Mouse (Mus musculus): ENCODE data around the gene Csf3. TPM values are rescaled to one million over a fixed set of nuclear protein-coding genes. Genes with fewer than 3 reads are reported as not detected.
"Not testable (repeated sequence)": the region's sequence is repeated elsewhere in the genome, so short reads cannot be mapped to it uniquely, and the experiment has no call there.

Csf3 gene
- polyA plus RNA-seq (2014; fragmentation: Nextera tagmentation; extraction: Ambion mirVana): not detected in 2 replicates

GRCm38 (mm10) chr11:98701213-98701670 lies at the start of gene Csf3:
TSS of gene Csf3 (plus strand) at chr11:98701263.
- H3K9ac ChIP-seq: no peak within 1 kb of the TSS
- H3K27me3 ChIP-seq (ENCODE audit: control insufficient read depth, insufficient read depth, low read length): no peaks in the 10 kb centered on the region
- H3K36me3 ChIP-seq (replicated peaks; ENCODE audit: control insufficient read depth, insufficient read depth): peaks cover 33% of the 10 kb centered on the region
- no peak within 1 kb of the TSS for H3K27ac ChIP-seq
- WGBS: 42% methylated on average over 10 of the region's 10 CpGs
- ATAC-seq (ENCODE audit: low FRiP score) (no peak), DNase-seq (ENCODE audit: low spot score) (no peak)
- H3K4me1 ChIP-seq (replicated peaks; ENCODE audit: control insufficient read depth, insufficient read depth, low read length): no peaks in the 10 kb centered on the region; the same call in 1 of the 2 replicates
- H3K4me3 ChIP-seq (replicated peaks; ENCODE audit: low read length): no peak within 1 kb of the TSS
- no peak within 1 kb of the TSS for H3K4me2 ChIP-seq (replicated peaks)
- H3K9me3 ChIP-seq (ENCODE audit: control insufficient read depth, low read length): no peaks in the 10 kb centered on the region

DNA sequence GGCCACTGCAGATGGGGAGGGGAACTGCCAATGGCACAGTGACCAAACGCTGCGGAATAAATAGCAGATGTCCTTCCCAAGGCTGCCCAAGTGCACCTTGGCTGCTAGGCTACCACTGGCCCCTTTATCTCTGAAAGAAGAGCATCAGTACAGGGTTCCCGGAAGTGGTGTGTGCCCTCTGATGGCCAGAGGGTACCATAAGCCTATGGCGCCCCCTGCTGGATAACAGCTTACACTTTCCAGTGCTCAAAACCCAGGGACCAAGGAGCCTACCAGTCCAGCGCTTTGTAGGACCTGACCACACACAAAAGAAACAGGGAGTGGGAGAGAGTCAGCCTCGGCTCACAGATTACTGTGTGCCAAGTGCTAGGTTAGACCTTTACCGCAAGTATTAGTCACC lies 46.0 kb upstream of the Csf3 start:
- not testable (repeated sequence) for H3K4me2 ChIP-seq (replicated peaks); H3K27ac ChIP-seq; H3K27me3 ChIP-seq (ENCODE audit: control insufficient read depth, insufficient read depth, low read length); H3K36me3 ChIP-seq (replicated peaks; ENCODE audit: control insufficient read depth, insufficient read depth); H3K4me3 ChIP-seq (replicated peaks; ENCODE audit: low read length); H3K9ac ChIP-seq; H3K9me3 ChIP-seq (ENCODE audit: control insufficient read depth, low read length); H3K4me1 ChIP-seq (replicated peaks; ENCODE audit: control insufficient read depth, insufficient read depth, low read length); ATAC-seq (ENCODE audit: low FRiP score)
- DNase-seq (ENCODE audit: low spot score): peak; percentile 38
- 18% methylated on average over 7 of the region's 7 CpGs for WGBS

GRCm38 (mm10) chr11:98660517-98660916 lies 40.5 kb upstream of the Csf3 start:
- Histone ChIP-seq H3K36me3 (replicated peaks; ENCODE audit: control insufficient read depth, insufficient read depth) (no peaks in the 10 kb centered on the region), H3K9ac (0 out of 2 replicates have a peak overlapping the region, but pooled peaks have one; percentile 17), H3K27ac (no peak overlapping the region), H3K4me3 (replicated peaks; ENCODE audit: low read length) (no peak overlapping the region), H3K9me3 (ENCODE audit: control insufficient read depth, low read length) (no peaks in the 10 kb centered on the region), H3K27me3 (ENCODE audit: control insufficient read depth, insufficient read depth, low read length) (no peaks in the 10 kb centered on the region), H3K4me2 (replicated peaks) (peak overlapping the region; percentile 34), H3K4me1 (replicated peaks; ENCODE audit: control insufficient read depth, insufficient read depth, low read length) (no peaks in the 10 kb centered on the region)
- DNase-seq (ENCODE audit: low spot score) (peak; percentile 82), ATAC-seq (ENCODE audit: low FRiP score) (no peak)
- WGBS: 9% methylated on average over 6 of the region's 6 CpGs

GRCm38 (mm10) chr11:98664091-98664490 lies 37.0 kb upstream of the Csf3 start, which contains the start of gene Gsdma:
TSS of gene Gsdma (plus strand) at chr11:98664351.
- 23% methylated on average over 4 of the region's 4 CpGs for WGBS
- ATAC-seq (ENCODE audit: low FRiP score): no peak
- no peaks in the 10 kb centered on the region for H3K9me3 ChIP-seq (ENCODE audit: control insufficient read depth, low read length)

GRCm38 (mm10) chr11:98668984-98669383 lies 32.1 kb upstream of the Csf3 start:
- no peaks in the 10 kb centered on the region for H3K9me3 ChIP-seq (ENCODE audit: control insufficient read depth, low read length)
- ATAC-seq (ENCODE audit: low FRiP score): no peak

More at GRCm38 (mm10) chr11:98664091-98664490, 37.0 kb upstream of the Csf3 start, which contains the start of gene Gsdma:
- H3K9ac ChIP-seq: no peak within 1 kb of the TSS
- no peak for DNase-seq (ENCODE audit: low spot score)
- H3K4me2 ChIP-seq (replicated peaks): no peak within 1 kb of the TSS
- H3K36me3 ChIP-seq (replicated peaks; ENCODE audit: control insufficient read depth, insufficient read depth): no peaks in the 10 kb centered on the region
- H3K4me1 ChIP-seq (replicated peaks; ENCODE audit: control insufficient read depth, insufficient read depth, low read length): no peaks in the 10 kb centered on the region
- no peak within 1 kb of the TSS for H3K27ac ChIP-seq
- H3K27me3 ChIP-seq (ENCODE audit: control insufficient read depth, insufficient read depth, low read length): 0 out of 2 replicates have a peak, but pooled peaks cover 7% of the 10 kb centered on the region
- H3K4me3 ChIP-seq (replicated peaks; ENCODE audit: low read length): no peak within 1 kb of the TSS

DNA sequence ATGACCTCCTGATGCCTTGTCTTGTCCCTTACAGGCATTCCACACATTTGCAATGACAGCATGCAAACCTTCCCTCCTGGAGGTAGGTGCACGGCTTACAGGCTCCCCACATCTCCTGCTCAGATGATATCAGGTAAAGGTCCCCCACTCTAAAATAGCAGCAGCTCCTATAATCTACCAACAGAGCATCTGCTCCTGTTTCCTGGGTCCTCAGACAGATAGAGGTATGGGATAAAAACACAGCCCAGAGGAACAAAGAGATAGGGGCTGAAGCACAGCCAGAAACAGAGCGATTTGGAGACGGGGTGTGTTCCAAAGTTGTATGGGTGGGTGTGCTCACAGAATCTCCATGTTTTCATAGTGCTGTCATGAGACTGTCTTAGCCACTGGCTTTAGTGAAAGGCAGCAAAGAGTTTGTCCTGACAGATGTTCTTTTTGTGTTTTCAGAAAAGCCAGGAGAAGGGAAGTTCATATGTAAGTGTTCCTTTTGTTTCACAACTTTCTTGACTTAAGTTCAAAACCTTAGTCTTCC lies 29.7 kb upstream of the Csf3 start:
- Histone ChIP-seq H3K4me3 (replicated peaks; ENCODE audit: low read length) (no peak overlapping the region), H3K4me1 (replicated peaks; ENCODE audit: control insufficient read depth, insufficient read depth, low read length) (no peaks in the 10 kb centered on the region), H3K9me3 (ENCODE audit: control insufficient read depth, low read length) (no peaks in the 10 kb centered on the region), H3K4me2 (replicated peaks) (no peak overlapping the region), H3K27ac (no peak overlapping the region), H3K27me3 (ENCODE audit: control insufficient read depth, insufficient read depth, low read length) (0 out of 2 replicates have a peak, but pooled peaks cover 7% of the 10 kb centered on the region), H3K36me3 (replicated peaks; ENCODE audit: control insufficient read depth, insufficient read depth) (no peaks in the 10 kb centered on the region), H3K9ac (no peak overlapping the region)
- DNase-seq (ENCODE audit: low spot score) (no peak), ATAC-seq (ENCODE audit: low FRiP score) (no peak)
- WGBS: 88% methylated on average over 3 of the region's 3 CpGs

More at GRCm38 (mm10) chr11:98668984-98669383, 32.1 kb upstream of the Csf3 start:
- no peak for DNase-seq (ENCODE audit: low spot score)
- 64% methylated on average over 2 of the region's 2 CpGs for WGBS
- H3K36me3 ChIP-seq (replicated peaks; ENCODE audit: control insufficient read depth, insufficient read depth): no peaks in the 10 kb centered on the region
- 0 out of 2 replicates have a peak, but pooled peaks cover 7% of the 10 kb centered on the region for H3K27me3 ChIP-seq (ENCODE audit: control insufficient read depth, insufficient read depth, low read length)
- H3K9ac ChIP-seq: no peak overlapping the region
- no peak overlapping the region for H3K4me2 ChIP-seq (replicated peaks)
- H3K4me3 ChIP-seq (replicated peaks; ENCODE audit: low read length): no peak overlapping the region
- no peak overlapping the region for H3K27ac ChIP-seq
- H3K4me1 ChIP-seq (replicated peaks; ENCODE audit: control insufficient read depth, insufficient read depth, low read length): no peaks in the 10 kb centered on the region

DNA sequence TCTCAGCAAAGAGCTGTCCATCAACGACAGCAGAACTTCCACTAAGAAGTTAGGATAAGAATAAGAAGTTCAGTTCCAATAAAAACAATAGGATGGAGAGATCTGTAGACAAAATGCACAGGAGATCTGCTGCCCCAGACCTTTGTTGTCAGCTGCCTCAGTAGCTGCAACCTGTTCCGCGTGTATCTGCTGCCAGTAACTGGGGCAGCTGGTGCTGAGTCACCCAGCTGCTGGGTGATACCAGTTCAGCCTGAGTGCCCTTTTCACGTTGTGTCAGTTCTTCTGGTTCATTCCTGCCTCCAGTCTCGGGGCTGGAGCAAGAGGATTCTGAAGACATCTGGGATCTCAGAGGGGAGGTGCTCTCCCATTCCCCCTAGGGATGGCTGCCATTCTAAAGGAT lies 29.2 kb upstream of the Csf3 start:
- Histone ChIP-seq H3K4me1 (replicated peaks; ENCODE audit: control insufficient read depth, insufficient read depth, low read length) (no peaks in the 10 kb centered on the region), H3K9ac (no peak overlapping the region), H3K4me3 (replicated peaks; ENCODE audit: low read length) (no peak overlapping the region), H3K36me3 (replicated peaks; ENCODE audit: control insufficient read depth, insufficient read depth) (no peaks in the 10 kb centered on the region), H3K27ac (no peak overlapping the region), H3K27me3 (ENCODE audit: control insufficient read depth, insufficient read depth, low read length) (0 out of 2 replicates have a peak, but pooled peaks cover 7% of the 10 kb centered on the region), H3K9me3 (ENCODE audit: control insufficient read depth, low read length) (no peaks in the 10 kb centered on the region), H3K4me2 (replicated peaks) (no peak overlapping the region)
- DNase-seq (ENCODE audit: low spot score) (no peak), ATAC-seq (ENCODE audit: low FRiP score) (no peak)
- 55% methylated on average over 5 of the region's 5 CpGs for WGBS

GRCm38 (mm10) chr11:98672482-98672881 lies 28.6 kb upstream of the Csf3 start:
- Histone ChIP-seq H3K4me1 (replicated peaks; ENCODE audit: control insufficient read depth, insufficient read depth, low read length) (no peaks in the 10 kb centered on the region), H3K9me3 (ENCODE audit: control insufficient read depth, low read length) (no peaks in the 10 kb centered on the region), H3K4me3 (replicated peaks; ENCODE audit: low read length) (no peak overlapping the region), H3K36me3 (replicated peaks; ENCODE audit: control insufficient read depth, insufficient read depth) (no peaks in the 10 kb centered on the region), H3K27ac (no peak overlapping the region), H3K9ac (no peak overlapping the region), H3K27me3 (ENCODE audit: control insufficient read depth, insufficient read depth, low read length) (0 out of 2 replicates have a peak, but pooled peaks cover 7% of the 10 kb centered on the region), H3K4me2 (replicated peaks) (no peak overlapping the region)
- DNase-seq (ENCODE audit: low spot score) (no peak), ATAC-seq (ENCODE audit: low FRiP score) (no peak)
- 85% methylated on average over 5 of the region's 5 CpGs for WGBS

GRCm38 (mm10) chr11:98673136-98673535 lies 27.9 kb upstream of the Csf3 start:
- H3K9me3 ChIP-seq (ENCODE audit: control insufficient read depth, low read length); H3K36me3 ChIP-seq (replicated peaks; ENCODE audit: control insufficient read depth, insufficient read depth); H3K27ac ChIP-seq; H3K9ac ChIP-seq; H3K4me1 ChIP-seq (replicated peaks; ENCODE audit: control insufficient read depth, insufficient read depth, low read length); H3K4me3 ChIP-seq (replicated peaks; ENCODE audit: low read length); H3K27me3 ChIP-seq (ENCODE audit: control insufficient read depth, insufficient read depth, low read length): not testable (repeated sequence)
- DNase-seq (ENCODE audit: low spot score) (peak; percentile 43), ATAC-seq (ENCODE audit: low FRiP score) (0 out of 2 replicates have a peak, but pooled peaks have one; percentile 24)
- WGBS: 6% methylated on average over 6 of the region's 7 CpGs
- peak overlapping the region; percentile 13; the same call in 1 of the 2 replicates for H3K4me2 ChIP-seq (replicated peaks)
